Mouse (Mus musculus): ENCODE results near the gene Klhl12.
A peak's percentile ranks its signal among the peaks of the same experiment; 100 is the strongest.
"Not testable (repeated sequence)": the region's sequence is repeated elsewhere in the genome, so short reads cannot be mapped to it uniquely, and the experiment has no call there.

Klhl12 gene

GRCm38 (mm10) chr1:134513876-134514590, 58.7 kb downstream of the Klhl12 start:
- DNase-seq (ENCODE audit: low spot score in 2 of 2): no peak

- DNase-seq (ENCODE audit: low spot score in 2 of 2): no peak
These were observed 60.6 kb downstream of the Klhl12 start for GRCm38 (mm10) chr1:134515891-134516290.

- DNase-seq (ENCODE audit: low spot score in 2 of 2): no peak
These were observed 61.3 kb downstream of the Klhl12 start for GRCm38 (mm10) chr1:134516491-134517198.

- DNase-seq (ENCODE audit: low spot score in 2 of 2): not testable (repeated sequence)
These were observed 62.5 kb downstream of the Klhl12 start for GRCm38 (mm10) chr1:134517841-134518240.

GRCm38 (mm10) chr1:134518677-134519076, 63.3 kb downstream of the Klhl12 start:
- peak; percentile 82 to 92 for DNase-seq (ENCODE audit: low spot score in 2 of 2)

GRCm38 (mm10) chr1:134519201-134519600, 63.9 kb downstream of the Klhl12 start:
- not testable (repeated sequence) for DNase-seq (ENCODE audit: low spot score in 2 of 2)

GRCm38 (mm10) chr1:134520001-134520721, 64.8 kb downstream of the Klhl12 start:
- no peak for DNase-seq (ENCODE audit: low spot score in 2 of 2)

- no peak for DNase-seq (ENCODE audit: low spot score in 2 of 2)
These were observed 65.8 kb downstream of the Klhl12 start for GRCm38 (mm10) chr1:134521163-134521562.

GRCm38 (mm10) chr1:134522325-134522724, 67.0 kb downstream of the Klhl12 start:
- no peak for DNase-seq (ENCODE audit: low spot score in 2 of 2)

GRCm38 (mm10) chr1:134524424-134524823, 69.1 kb downstream of the Klhl12 start:
- DNase-seq (ENCODE audit: low spot score in 2 of 2): peak in 1 of 2 experiments; percentile 32

GRCm38 (mm10) chr1:134525015-134525414, 69.7 kb downstream of the Klhl12 start:
- DNase-seq (ENCODE audit: low spot score in 2 of 2): no peak

- DNase-seq (ENCODE audit: low spot score in 2 of 2): no peak
These were observed 71.4 kb downstream of the Klhl12 start for GRCm38 (mm10) chr1:134526752-134527151.

- DNase-seq (ENCODE audit: low spot score in 2 of 2): no peak
These were observed 75.3 kb downstream of the Klhl12 start for GRCm38 (mm10) chr1:134530618-134531017.

- DNase-seq (ENCODE audit: low spot score in 2 of 2): not testable (repeated sequence)
These were observed 78.4 kb downstream of the Klhl12 start for GRCm38 (mm10) chr1:134533710-134534109.

- DNase-seq (ENCODE audit: low spot score in 2 of 2): no peak
These were observed 79.7 kb downstream of the Klhl12 start for GRCm38 (mm10) chr1:134535054-134535453.

- no peak for DNase-seq (ENCODE audit: low spot score in 2 of 2)
These were observed 80.2 kb downstream of the Klhl12 start for GRCm38 (mm10) chr1:134535513-134535912.

- no peak for DNase-seq (ENCODE audit: low spot score in 2 of 2)
These were observed 85.3 kb downstream of the Klhl12 start for GRCm38 (mm10) chr1:134540610-134541009.

Measured in thymus, postnatal 10 days (tissue).